Mouse (Mus musculus): ENCODE measurements at regions not wholly inside any gene's neighbourhood (a gene's known extent, or its start where the extent isn't known, plus 50 kb on each side); places are given as distances from the start of the nearest gene placed in this dataset.

GRCm38 (mm10) chr13:44381721-44382450 is 347.4 kb upstream of the Jarid2 start:
- TF ChIP-seq POLR2A (IDR thresholded peaks at IDR 0.05; ENCODE audit: borderline replicate concordance, extremely low read depth, low read depth, low read length) = no peak
- TF ChIP-seq CTCF (IDR thresholded peaks at IDR 0.05; ENCODE audit: insufficient read depth, low read length) = no peak

All from lung, adult 2 months (tissue).